Mouse (Mus musculus): ENCODE measurements around the gene Lamc3.

The Lamc3 gene

DNA sequence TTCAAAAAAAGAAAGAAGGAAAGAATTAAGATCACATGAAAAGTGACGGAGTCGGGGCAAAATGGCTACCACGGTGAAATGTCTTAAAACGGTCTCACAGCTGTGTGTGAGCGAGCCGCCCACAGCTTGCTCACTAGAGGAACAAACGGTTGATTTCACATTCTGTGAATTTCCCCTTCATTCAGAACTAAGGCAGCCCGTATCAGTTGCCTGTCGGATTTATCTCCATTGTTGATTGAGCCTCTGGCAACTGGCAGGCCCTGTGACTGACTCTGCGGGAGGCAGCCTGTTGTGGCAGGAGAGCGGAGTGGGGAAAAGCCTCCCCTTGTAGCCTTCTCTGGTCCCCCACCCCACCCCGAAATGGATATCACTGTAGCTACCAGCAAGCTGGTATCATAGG, 10.6 kb upstream of the Lamc3 start:
- no peak for DNase-seq (ENCODE audit: low read depth, low spot score)

DNA sequence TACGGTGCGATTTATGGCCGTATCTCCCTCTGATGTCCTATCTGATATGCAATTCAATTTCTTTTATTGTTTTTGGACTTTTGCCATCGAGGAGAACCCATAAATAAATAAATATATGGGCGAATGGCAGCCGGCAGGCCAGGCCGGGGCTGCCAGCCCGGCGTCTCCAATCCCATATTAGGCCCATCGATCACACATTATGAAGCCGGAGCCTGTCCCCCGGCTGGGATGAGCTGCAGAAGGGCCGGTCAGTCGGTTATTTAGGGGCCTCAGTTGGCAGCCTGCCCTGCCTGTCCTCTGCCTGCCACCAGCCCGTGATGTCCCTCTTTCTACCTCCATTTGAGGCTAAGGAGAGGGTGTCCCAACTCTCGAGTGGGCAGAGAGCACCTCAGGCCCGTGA, 8.5 kb upstream of the Lamc3 start:
- no peak for DNase-seq (ENCODE audit: low read depth, low spot score)

DNA sequence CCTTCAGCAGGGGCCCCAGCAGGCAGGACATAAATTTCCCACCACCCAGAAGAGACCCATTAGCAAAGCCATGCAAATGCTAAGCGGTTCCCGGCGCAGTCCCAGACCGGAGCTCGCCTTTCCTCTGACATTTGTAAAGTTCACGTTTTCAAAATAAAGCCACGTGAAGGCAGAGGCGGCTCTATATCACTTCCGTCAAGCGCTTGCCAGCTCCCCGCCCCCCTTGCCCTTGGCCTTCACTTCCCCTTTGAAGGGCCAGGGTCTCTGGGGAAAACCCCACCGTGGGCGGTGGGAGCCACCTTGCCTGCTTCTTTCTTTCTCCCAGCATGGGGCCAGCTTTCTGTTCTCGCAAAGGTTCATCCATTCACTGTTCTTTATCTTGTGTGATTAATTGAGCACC, 6.2 kb upstream of the Lamc3 start:
- peak; percentile 67 for DNase-seq (ENCODE audit: low read depth, low spot score)

DNA sequence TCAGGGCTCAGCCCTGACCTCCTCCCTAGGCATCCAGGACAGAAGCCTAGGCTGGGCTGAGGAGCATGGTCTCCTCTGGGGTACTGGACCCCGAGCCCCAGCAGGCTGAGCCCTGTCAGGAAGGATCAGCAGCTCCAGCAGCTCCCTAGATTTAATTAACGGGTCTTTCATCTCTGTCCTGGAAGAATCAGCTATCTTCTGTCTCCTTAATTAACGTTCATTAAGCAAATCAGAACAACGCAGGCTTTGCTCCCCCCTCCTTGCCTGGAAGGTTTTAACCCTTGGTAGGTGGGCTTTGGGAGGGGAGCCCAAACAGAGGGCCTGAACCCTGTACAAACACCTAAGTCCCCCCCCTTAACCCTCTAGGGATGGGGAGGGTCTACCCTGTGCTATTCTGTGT, 4.0 kb upstream of the Lamc3 start:
- no peak for DNase-seq (ENCODE audit: low read depth, low spot score)

DNA sequence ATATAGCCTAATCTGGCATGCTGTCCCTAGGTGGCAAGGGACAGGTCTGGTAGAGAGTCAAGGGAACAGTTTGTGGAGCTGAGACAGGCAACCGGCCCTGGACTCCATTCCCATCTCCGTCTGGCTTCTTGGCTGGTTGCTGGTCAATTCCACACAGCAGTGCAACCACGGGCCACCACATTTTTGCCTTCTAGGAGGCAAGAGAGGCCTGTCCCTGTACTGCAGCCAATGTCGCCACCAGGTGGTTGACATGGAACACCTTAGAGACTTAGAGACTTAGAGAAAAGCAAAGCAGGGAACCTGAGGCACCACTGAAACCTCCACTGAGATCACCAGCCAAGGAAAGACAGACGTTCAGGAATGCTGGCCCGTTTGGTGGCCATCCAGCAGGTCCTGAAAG, 2.3 kb upstream of the Lamc3 start:
- peak; percentile 51 for DNase-seq (ENCODE audit: low read depth, low spot score)

DNA sequence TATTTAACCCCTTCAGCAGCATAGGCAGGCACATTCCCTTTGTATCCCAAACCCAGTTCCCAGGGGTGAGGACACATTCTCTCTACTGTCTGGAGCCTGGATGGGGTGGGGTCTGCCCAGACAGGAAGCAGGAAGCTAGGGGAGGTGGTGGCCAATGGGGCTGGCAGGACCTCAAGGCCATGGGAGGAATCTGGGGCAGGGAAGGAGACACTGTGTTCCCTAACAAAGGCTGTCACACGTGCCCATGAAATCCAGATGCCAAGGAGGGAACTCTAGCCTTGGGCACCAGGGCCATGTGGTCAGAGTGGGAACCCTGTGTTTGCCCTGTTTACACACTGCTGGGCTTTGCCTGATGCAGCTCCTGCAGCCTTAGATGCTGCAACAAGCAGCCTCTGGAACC, 1.8 kb downstream of the Lamc3 start:
- DNase-seq (ENCODE audit: low read depth, low spot score) = no peak

DNA sequence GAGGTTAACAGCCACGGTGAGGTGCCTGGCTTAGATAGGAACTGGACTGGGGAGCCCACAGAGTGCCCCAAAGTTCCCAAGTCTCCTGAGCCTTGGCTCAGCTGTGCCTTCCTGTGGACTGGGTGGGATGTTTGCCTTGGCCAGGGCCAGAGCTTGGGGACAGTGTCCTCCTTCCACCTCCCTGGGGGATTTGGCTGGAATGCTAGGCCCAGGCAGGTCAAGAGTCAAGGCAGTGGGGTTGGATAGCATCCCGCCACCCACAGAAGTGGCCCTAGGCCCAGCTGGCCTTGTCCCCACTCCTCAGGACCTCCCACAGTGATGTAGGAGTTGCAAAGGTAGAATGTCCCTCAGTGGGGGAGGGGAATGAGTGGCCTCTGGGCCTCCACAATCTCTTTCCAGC, 4.1 kb downstream of the Lamc3 start:
- DNase-seq (ENCODE audit: low read depth, low spot score) = no peak

DNA sequence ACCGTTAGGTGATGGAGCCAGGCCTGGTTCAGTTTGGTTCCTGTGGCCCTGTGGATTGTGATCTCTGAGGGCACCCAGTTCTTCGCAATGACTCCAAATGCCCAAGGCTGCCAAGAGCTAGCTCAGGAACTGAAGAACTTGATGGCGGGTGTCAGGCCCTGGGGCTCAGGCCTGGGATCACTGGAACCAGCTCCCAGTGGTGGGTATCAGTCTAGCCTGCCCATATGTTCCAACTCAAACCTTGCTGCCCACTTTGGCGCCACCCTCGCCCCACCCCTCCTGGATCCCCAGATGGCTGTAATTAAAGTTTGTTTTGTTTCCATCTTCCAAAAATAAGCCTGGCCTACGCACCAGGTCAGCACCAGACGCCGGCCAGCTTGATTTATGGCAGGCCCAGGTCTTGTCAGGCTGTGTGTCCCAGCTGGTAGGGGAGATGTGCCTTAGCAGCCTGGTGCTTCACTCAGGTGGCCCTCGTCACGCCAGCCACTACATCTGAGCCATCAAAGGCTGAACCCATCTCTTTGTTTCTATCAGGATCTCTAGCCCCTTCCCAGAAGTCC, 6.1 kb downstream of the Lamc3 start:
- DNase-seq (ENCODE audit: low read depth, low spot score) = no peak

DNA sequence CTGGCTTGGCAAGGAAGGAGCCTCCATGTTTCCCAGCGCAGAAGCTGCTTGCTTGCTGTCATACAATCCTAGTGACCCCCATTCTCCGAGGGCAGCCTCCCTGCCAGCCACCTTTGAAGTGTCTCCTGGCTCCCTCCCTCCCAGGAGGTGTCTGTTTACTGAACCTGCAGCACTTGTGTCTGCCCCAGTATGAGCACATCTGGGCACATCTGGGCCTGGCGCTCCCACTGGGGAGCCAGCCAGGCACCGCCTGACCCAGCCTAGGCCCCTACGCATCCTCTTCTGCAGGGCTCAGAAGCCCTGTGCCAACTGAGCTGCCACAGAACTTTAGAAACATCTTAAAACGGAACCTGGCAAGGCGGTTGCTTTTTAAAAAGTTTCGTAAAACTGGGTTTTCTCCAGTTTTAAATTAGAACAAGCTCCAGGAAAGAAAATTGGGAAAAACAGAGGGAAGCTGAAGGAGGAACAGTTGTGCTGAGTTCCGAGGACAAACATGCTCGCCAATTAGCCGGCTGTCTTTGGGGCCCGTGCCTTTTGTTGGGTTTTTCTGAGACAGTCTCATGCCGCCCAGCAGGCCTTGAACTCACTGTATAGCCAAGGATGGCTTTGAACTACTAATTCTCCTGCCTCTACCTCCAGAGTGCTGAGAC, 7.3 kb downstream of the Lamc3 start:
- DNase-seq (ENCODE audit: low read depth, low spot score) = no peak

DNA sequence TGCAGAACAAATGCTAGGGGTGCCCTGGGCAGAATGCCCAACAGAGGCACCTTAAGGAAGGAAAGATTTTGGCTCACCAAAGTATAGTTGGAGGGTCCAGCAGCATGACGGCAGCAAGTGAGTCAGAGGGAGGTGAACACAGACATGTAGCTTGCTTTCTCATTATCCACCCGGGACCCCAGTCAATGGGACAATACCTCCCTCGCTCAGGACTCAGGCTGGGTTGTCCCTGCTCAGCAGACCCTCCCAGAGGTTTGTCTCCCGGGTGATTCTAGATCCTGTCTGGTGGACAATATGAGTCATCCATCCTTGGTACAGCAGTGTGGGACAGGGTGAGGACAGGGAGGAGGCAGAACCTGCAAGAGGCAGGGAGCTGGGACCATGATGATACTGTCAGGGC, 13.8 kb downstream of the Lamc3 start:
- no peak for DNase-seq (ENCODE audit: low read depth, low spot score)

DNA sequence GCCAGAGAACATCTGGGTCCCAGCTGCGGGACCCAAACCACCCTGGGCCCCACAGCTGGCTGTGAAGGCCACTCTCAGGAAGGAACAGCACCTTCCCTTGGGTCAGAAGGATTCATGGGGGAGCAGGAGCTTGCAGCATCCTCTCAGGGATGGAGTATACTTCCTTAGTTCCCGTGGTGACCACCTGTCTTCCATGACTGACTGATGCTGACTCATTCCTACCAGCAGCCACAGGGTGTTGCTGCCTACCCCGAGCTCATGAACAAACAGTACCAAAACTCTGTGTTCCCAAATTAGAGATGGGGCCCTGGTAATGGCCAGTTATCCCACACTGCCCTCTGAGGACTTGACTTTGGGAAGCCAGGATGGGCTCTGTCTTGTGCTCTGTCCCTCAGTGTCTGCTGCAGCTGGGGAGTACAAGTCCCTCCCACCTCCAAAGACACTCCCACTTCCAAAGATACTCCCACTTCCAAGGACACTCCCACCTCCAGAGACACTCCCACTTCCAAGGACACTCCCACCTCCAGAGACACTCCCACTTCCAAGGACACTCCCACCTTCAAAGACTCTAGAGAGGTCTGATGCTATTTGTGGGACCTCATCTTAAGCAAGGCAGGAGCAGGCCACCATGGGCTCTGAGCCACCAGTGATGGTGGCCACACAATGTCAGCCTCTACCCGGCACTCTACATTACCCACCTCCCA, 14.7 kb downstream of the Lamc3 start:
- DNase-seq (ENCODE audit: low read depth, low spot score) = no peak

DNA sequence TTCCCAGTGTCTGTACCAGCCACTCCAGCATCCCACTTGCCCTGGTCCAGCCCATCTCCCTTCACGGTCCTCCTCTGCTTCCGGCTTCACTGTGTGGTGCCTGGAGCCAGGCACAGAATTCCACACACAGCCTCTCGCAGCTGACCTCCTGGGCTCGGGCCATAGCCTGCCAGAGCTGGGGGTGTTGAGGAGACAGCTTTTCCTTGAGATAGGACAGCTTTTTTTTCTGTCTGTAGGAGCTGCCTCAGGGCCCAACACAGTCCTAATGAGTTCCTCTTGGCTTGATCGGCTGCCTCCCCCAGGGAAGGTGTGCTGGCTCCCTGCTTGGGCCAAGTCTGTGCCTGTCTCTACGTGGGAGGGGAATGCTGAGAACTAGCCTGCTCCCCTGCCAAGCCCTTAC, 17.0 kb downstream of the Lamc3 start:
- DNase-seq (ENCODE audit: low read depth, low spot score) = no peak

DNA sequence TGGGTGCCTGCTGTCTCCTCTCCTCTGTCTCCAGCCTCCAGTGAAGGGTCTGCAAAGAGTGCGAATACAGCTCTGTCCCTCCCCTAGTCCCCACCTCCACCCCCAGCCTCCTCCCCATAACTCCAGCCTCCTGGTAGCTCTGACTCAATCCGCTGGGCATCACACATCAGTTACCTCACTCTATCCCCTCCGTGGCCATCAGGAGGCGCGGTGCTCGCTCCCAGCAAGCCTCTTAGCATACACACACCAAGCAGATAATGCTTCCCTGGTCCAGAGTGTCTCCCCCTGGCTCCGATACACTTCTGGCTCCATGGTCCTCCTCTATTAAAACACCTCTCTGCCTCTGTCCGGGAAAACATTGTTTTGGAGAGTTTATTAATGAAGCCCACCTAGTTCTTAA, 17.5 kb downstream of the Lamc3 start:
- no peak for DNase-seq (ENCODE audit: low read depth, low spot score)

DNA sequence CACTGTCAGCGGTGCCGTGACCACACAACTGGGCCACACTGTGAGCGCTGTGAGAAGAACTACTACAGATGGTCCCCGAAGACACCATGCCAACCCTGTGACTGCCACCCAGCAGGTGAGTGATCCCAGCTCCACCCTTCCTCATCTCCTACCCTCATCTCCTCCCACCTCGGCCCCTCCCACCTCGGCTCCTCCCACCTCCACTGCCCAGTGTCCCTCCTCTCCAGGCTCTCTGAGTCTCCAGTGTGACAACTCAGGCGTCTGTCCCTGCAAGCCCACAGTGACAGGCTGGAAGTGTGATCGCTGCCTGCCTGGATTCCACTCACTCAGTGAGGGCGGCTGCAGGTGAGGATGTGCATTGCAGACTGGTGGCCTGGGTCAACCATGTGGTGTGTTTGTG, 18.6 kb downstream of the Lamc3 start:
- DNase-seq (ENCODE audit: low read depth, low spot score) = no peak

DNA sequence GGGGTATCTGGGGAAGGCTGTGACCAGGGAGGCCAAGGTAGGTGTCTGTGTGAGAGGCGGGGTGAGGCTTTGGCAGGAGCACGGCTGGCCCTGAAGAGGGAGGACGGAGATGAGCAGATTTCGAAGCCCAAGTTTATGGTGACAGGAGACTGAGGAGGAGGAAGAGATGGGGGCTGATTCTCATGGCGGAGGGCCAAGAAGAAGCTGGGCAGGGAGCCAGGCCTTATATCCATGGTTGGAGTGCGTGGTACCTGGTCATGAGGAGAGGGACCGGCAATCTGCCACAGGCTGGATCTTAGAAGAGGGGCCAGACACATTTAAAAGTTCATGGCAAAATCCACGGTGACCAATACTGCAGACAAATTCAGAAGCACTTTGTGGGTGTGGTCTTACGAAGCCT, 19.3 kb downstream of the Lamc3 start:
- no peak for DNase-seq (ENCODE audit: low read depth, low spot score)

DNA sequence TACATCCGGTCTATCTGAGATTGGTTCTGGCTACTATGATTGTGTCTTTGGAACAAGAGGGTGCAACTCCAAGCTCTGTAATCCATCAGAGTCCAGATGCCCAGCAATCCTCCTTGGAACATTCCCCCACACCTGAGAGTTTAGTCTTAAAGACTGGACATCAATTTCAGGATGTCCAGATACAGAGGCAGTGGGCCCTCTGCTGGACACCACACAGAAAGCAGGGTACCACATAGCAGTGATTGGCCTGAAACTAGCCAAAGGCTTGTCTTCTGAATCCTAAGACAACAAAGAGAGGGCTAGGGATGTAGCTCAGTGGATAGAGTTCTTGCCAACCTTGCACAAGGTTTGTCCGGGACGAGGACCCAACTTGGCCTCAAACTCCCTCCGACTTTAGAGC, 25.5 kb downstream of the Lamc3 start:
- no peak for DNase-seq (ENCODE audit: low read depth, low spot score)

DNA sequence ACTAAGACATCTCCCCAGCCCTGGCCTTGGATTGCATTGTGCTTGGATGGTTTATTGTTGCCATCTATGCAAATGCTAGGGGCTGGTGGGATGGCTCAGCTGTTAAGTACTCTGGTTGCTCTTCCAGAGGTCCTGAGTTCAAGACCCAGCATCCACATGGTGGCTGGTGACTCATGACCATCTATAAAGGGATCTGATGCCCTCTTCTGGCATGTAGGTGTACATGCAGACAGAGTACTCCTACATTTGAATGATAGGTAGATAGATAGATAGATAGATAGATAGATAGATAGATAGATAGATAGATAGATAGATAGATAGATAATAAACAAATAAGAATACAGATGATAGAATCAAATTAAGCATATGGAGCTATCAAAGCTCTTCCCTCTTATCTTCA, 27.1 kb downstream of the Lamc3 start:
- DNase-seq (ENCODE audit: low read depth, low spot score) = peak; percentile 18

DNA sequence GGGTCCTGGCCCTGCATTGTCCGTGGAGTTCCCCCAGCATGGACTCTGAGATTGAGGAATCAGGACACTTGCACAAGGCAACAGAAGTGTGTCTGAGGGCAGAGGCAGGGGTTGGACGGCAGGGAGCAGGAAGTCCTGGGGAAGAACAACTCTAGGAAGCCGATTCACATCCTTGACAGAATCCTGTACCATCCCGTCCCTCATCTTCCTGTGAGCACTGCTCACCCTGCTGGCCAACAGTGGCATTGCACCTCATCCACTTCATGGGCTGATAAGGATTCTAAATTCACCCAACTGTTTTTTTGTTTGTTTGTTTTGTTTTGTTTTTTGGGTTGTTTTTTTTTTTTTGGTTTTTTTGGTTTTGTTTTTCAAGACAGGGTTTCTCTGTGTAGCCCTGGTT, 28.0 kb downstream of the Lamc3 start:
- peak; percentile 70 for DNase-seq (ENCODE audit: low read depth, low spot score)

DNA sequence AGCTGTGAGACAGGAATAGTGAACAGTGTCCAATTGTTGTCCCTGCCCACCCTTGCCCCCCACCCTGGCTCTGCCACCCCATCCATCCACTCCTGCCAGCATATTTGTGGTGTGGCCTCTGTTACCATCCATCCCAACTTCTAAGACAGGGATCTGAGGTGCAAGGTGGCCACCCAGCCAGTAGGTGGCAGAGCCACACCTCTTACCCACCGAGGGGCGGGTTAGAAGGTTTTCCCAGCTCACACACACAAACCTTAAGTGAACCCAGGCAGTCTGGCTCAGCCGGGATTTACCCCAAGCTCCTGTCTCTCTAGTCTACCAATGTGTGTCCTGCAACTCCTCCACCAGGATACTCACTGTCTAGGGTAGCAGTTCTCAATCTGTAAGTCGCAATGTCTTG, 30.5 kb downstream of the Lamc3 start:
- DNase-seq (ENCODE audit: low read depth, low spot score) = peak; percentile 59

DNA sequence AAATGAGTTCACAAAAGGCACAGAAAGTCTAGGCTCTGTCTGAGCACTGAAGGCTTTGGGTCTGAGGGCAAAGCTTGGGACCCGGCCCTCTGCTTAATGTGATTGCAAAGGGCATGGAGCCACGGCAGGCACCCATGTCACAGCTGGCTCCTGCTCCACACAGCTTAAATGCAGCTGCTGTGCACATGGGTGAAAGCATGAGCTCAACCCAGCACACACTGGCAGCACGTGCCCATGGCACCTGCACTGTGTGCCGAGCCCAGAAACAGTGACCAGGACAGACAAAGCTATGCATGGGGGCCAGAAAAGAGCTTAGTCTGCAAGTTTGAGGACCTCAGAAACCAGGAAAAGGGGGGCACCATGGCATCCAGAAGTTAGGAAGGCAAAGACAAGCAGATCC, 36.6 kb downstream of the Lamc3 start:
- no peak for DNase-seq (ENCODE audit: low read depth, low spot score)

DNA sequence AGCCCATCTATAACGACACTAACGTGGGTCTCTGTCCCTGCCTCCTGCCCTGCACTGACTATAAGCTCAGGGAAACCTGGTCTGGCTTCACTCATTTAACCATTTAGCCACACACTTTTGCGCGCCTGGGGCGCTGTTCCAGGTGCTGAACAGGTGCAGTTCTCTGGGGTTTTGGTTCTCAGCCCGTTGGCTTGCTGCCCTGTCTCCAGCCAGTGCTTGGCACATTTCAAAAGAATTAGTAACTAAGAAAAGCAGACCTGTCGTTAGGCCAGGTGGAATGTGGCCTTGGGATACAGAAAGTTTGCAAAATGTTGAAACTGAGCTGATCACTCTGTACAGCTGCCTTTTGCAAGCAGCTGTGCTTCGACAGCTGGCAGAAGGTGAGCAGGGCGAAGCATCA, 37.7 kb downstream of the Lamc3 start:
- no peak for DNase-seq (ENCODE audit: low read depth, low spot score)

DNA sequence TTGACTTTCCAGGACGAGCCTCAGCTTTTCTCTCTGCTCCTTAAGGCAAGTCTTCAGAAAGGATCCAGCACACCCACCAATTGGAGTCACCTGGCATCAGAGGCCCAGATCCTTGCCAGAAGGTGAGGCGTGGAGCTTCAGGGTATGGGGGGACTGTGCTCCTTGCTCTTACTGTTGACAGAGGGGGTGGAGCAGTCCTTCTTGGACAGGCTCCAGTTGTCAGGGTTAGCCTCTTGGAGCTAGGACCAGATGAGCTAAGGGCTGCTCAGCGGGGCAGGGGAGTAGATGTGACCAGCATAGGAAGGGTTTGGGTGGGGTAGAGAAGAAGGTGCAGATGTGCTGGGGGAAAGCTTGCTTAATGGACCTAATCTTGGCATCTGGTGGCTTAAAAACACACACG, 38.8 kb downstream of the Lamc3 start:
- DNase-seq (ENCODE audit: low read depth, low spot score) = no peak

DNA sequence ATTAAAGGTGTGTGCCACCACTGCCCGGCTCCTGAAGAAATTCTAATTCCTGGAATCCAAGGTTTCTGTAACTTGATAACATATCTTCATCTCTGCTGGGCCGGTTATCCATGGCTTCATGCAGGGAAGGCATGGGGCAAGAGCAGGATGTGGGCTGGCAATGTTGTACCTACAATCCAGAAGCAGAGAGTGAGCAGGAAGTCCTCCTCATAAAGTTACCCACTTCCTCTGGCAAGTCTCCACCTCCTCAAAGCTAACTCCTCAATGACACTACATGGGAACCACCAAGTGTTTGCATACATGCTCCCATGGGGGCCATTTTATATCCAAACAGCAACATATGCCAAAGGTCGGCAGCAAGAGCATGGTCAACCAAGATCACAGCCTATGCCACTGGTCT, 42.6 kb downstream of the Lamc3 start:
- DNase-seq (ENCODE audit: low read depth, low spot score) = peak; percentile 61
